Mouse (Mus musculus) adipocyte (in vitro differentiated cells): ENCODE measurements around the gene Rex1bd.
"Not testable (repeated sequence)": the region's sequence is repeated elsewhere in the genome, so short reads cannot be mapped to it uniquely, and the experiment has no call there.

Experiments used
- DNase-seq: peaks from one replicate; pipeline ENCODE4 v3.0.0-alpha.2; 2016; ENCODE audit warnings: low spot score

Gene Rex1bd

DNA sequence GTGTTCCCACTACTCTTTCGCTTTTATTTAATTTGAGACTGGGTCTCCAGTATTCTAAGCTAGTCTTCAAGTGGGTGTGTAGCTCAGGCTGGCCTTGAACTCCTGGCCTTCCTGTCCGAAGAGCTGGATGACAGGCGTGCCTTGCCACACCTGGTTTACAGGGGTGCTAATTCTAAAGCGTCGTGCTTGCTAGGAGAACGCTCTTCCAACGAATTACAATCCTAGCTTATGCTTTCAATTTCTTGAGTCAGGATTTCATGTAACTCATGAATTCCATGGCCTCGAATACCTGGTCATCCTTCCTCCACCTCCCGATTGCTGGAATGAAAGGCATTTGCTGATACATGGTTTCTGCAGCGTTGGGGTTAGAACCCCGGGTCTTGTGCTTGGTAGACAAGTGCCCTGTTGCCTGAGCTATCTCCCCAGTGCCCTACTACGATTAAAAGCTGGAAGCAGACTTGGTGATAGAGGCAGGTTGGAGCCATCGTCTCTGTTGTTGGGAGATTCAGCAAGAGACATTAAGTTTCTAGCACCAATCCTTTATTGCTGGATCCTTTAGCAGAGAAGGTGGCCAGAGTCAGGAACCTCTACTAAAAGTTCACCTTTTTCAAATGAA lies 21.7 kb upstream of the Rex1bd start:
- DNase-seq, result no peak

DNA sequence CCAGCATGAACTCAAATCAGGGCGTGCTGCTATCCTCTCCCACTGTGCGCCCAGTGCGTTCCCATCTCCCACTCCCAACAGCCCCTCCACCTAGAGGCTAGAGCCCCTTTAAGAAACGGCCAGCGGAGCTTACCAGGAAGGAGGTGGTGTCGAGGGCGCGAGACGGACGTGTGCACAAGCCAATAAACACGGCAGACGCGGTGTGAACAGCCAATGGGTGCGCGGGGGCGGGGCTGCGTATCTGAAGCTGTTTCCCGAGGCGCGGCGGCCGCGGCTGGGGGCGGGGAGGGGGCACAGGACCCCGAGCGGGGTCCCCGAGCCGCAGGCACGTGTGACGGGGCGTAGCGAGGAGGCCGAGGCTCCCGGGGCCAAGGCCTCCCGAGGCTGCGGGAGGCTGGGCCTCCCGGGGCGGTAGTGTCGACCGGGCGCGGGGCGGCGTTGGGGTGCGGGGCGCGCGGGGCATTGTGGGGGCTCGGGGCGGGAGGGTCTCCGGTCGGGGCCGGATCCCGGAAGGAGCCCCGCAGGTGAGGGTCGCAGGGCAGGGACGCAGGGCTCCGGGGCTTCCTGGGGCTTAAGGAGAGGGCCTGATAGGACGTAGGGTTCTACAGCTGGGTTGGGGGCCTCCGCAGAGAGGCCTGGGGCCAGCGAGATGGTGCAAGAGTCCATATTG lies 21.1 kb upstream of the Rex1bd start, which contains the start of the genes Fkbp8 and Kxd1:
Gene Fkbp8 (plus strand): TSS at position 213 of the 670 bp plus-strand sequence.
Gene Kxd1 (minus strand): TSS at position 445 of the 670 bp plus-strand sequence.
- DNase-seq, result peak; percentile 95

GRCm38 (mm10) chr8:70527111-70527511 lies 20.6 kb upstream of the Rex1bd start:
- no peak for DNase-seq

- peak; percentile 99 for DNase-seq
Measured at GRCm38 (mm10) chr8:70522592-70523403, 16.2 kb upstream of the Rex1bd start.

GRCm38 (mm10) chr8:70519606-70520005 lies 13.1 kb upstream of the Rex1bd start:
- peak; percentile 66 for DNase-seq

GRCm38 (mm10) chr8:70519043-70519442 lies 12.5 kb upstream of the Rex1bd start:
- DNase-seq, result no peak

DNA sequence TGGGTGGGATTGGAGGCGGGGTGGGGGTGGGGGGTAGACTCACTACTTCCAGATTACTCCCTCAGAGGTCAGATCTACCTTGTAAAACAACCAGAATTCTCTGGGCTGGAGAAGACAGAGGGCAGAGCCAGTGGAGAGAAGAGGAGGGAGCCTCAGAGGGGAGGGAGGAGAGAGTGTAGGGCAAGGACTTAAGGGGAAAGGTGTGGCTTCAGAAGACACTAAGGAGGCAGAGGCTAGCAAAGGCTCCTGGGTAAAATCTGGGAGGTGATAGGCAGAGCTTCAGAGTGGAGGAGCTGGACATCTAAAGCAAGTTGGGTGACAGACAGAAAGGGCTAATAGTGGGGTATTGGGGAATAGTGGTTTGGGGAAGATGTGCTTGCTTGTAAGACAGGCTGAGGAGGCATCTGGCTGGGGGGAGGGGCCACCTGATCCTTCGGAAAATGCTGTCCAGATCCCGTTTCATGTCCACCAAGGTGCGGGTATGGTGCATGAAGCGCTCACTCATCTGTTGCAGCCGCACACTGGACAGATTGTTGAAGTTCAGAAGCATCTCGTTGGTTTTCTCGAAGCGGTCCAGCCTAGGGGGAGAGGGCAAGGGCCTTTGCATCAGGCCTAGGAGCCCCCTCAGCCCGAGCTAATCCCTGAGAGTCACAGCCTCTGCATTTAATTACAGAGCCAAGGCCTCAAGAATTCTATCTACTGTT lies 11.5 kb upstream of the Rex1bd start:
- DNase-seq, result no peak

- peak; percentile 74 for DNase-seq
Measured at GRCm38 (mm10) chr8:70513441-70513840, 6.9 kb upstream of the Rex1bd start.

DNA sequence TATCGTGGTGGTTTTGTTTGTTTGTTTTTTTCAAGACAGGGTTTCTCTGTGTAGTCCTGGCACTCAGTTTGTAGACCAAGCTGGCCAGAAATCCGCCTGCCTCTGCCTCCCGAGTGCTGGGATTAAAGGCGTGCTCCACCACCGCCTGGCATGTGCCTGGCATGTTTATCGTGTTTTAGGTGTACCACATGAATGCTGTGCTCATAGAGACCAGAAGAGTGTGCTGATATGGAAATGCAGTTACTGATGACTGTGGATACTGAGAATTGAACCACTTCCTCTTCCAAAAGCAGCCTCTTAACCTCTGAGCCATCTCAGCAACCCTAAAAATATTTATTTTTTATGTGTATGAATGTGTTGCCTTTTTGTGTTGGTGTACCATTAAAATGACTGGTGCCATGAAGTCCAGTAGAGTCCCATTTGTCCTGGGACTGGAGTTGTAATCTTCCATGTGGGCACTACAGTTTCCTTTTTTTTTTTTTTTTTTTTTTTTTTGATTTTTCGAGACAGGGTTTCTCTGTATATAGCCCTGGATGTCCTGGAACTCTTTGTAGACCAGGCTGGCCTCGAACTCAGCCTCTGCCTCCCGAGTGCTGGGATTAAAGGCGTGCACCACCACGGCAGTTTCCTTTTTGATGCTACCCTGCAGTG lies 5.8 kb upstream of the Rex1bd start:
- no peak for DNase-seq

- DNase-seq, result no peak
Measured at GRCm38 (mm10) chr8:70511770-70512169, 5.2 kb upstream of the Rex1bd start.

DNA sequence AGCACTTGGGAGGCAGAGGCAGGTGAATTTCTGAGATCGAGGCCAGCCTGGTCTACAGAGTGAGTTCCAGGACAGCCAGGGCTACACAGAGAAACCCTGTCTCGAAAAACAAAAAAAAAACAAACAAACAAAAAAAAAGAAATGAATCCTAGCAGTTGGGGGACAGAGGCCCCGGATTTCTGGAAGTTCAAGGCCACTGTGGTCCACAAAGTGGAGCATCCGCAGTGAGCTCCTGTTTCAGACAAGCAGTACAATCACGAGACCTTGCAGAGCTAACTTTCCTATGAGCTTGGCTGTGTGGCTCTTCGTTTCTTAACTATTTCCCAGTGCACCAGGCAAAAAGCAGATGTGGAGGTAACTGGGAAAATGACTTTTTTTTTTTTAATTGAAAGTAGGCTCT lies 4.6 kb upstream of the Rex1bd start:
- not testable (repeated sequence) for DNase-seq

DNA sequence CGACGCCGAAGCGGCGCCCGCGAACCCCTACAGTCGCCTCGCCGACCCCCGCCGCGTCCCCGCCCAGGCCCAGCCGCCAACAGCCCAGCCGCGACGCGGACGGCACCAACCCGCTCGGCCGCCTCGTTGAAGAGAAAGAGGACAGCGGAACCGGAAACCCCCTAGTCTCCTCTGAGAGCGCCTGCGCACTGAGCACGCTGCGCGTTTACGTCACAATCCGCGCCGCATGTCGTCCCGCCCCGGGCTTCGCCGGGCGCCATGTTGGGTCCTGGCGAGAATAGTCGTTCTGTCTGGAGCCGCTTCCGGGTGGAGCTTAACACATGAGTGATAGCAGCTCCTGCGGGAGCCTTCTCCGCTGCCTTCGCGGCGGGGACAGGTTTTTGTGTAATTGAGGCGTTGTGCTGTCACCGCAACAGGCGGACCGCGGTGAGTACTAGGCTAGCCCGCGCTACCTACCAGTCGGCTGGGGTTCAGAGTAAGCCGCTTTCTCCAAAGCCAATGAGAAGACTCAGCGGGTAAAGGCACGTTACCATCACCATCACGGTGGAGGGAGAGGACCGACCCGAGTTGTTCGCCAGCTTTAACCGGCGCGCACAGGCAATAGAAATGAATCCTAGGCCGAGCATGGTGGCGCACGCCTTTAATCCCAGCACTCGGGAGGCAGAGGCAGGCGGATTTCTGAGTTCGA lies 3.8 kb upstream of the Rex1bd start, which contains the start of gene Uba52:
Gene Uba52 (minus strand): TSS at position 574 of the 688 bp plus-strand sequence.
- peak; percentile 99 for DNase-seq

GRCm38 (mm10) chr8:70509281-70509952 lies 2.9 kb upstream of the Rex1bd start:
- DNase-seq, result no peak

DNA sequence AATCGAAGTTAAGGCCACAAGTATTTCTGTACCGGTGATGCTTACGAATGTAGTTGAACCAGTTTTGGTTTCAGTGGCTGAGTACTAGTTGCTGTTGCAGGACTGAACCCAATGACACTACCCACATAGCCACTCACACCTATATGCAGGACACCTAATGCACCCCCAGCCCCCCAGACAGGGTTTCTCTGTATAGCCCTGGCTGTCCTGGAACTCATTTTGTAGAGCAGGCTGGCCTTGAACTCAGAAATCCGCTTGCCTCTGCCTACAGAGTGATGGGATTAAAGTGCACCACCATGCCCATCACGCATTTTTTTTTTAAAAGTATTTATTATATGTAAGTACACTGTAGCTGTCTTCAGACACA lies 458 bp upstream of the Rex1bd start:
- DNase-seq, result no peak

DNA sequence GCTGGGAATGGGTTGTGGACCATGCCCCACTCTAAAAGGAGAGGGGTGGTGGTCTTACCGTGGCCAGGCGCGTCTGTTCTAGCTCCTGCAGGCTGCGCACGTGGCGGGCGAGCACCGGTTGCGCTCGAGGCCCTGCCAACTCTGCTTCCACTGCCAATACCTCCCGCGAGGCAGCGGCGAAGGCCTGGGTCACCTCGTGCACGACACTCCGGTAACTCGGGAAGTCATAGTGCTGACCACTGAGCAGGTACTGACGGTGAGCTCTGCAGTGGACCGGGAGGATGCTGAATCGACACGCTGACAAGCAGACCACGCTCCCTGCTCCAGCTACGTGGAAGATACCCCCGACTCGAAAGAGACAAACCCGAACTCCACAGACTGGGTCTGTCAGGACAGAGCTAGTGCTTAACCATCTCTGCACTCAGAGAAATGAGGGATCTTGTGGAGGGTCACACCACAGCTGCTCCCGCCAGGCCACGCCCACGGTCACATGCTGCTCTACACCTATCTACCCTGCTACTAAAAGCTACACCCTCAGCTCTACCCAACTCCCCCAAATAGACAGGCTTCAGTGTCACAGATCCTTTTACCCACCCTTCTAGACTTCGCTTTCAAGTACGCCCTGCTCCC lies 739 bp downstream of the Rex1bd start:
- no peak for DNase-seq

DNA sequence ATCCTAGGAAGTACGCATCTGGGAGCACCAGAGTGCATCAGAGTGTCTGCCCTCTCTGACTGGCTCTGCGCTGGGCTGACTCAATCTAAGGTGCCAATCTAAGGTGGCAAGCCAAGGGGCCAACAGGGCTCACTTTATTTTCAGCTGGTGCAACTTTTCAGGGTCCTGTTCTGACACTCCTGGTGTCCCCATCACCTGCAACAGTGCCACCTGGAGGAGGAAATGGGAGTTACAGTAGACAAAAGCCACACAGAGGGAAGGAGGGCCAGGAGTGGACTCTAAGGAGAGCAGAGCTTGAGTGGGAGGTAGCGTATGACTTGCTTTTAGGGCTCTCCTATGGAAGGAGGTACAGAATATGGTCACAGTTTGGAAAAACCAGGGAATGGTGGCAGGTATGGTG lies 1.7 kb downstream of the Rex1bd start:
- peak; percentile 95 for DNase-seq

- peak; percentile 99 for DNase-seq
Measured at GRCm38 (mm10) chr8:70504291-70504716, 2.2 kb downstream of the Rex1bd start.

GRCm38 (mm10) chr8:70503062-70503750 lies 3.3 kb downstream of the Rex1bd start:
- DNase-seq, result peak; percentile 78

GRCm38 (mm10) chr8:70502540-70502939 lies 4.0 kb downstream of the Rex1bd start:
- no peak for DNase-seq
